Mouse (Mus musculus) hindbrain, embryonic 11.5 days (tissue): ENCODE measurements around the gene AI661453. TPM values are rescaled to one million over a fixed set of nuclear protein-coding genes. Genes with fewer than 3 reads are reported as not detected.

Experiments
- ATAC-seq: fragments of 200-750 bp; cut with Nextera tagmentation; 2 replicates; pipeline ENCODE4 v1.8.0; 2017; ENCODE audit warnings: mild to moderate bottlenecking, moderate TSS enrichment, moderate library complexity; ENCODE audit not compliant: low FRiP score
- DNase-seq: peaks from one replicate; pipeline ENCODE4 v3.0.0-alpha.2; 2015; ENCODE audit warnings: low spot score
- H3K27ac ChIP-seq: fragments of 300-500 bp; sonication (generic); 2 replicates; pipeline ENCODE4 v1.5.1; 2014; ENCODE audit warnings: mild to moderate bottlenecking, low read depth, low read length
- H3K27me3 ChIP-seq: fragments of 300-500 bp; sonication (generic); 2 replicates; pipeline ENCODE4 v1.6.1; 2014; ENCODE audit warnings: mild to moderate bottlenecking, low read length, moderate library complexity, mixed read lengths; ENCODE audit not compliant: control insufficient read depth, insufficient read depth
- H3K36me3 ChIP-seq: fragments of 300-500 bp; sonication (generic); 2 replicates; pipeline ENCODE4 v1.6.1; 2014; ENCODE audit warnings: mild to moderate bottlenecking, low read length, moderate library complexity, mixed read lengths; ENCODE audit not compliant: control insufficient read depth, insufficient read depth
- H3K4me1 ChIP-seq: fragments of 300-500 bp; sonication (generic); replicated peaks from 2 replicates; pipeline ENCODE4 v1.6.1; 2014; ENCODE audit warnings: low read length, mixed read lengths; ENCODE audit not compliant: control insufficient read depth, insufficient read depth
- H3K4me2 ChIP-seq: fragments of 300-500 bp; sonication (generic); replicated peaks from 2 replicates; pipeline ENCODE4 v1.6.1; 2014; ENCODE audit warnings: mild to moderate bottlenecking, low read depth, low read length
- H3K4me3 ChIP-seq: fragments of 300-500 bp; sonication (generic); 2 replicates; pipeline ENCODE4 v1.5.1; 2014; ENCODE audit warnings: low read depth, low read length
- H3K9ac ChIP-seq: fragments of 300-500 bp; sonication (generic); 2 replicates; pipeline ENCODE4 v1.6.1; 2014; ENCODE audit warnings: low read depth, low read length
- H3K9me3 ChIP-seq: fragments of 300-500 bp; sonication (generic); 2 replicates; pipeline ENCODE4 v1.6.1; 2016; ENCODE audit warnings: low read length; ENCODE audit not compliant: control insufficient read depth
- WGBS: fragments of 180-500 bp; shearing (Covaris S2); extraction: QIAGEN DNeasy Blood & Tissue Kit; methylation state at CpG from one replicate; pipeline ENCODE4 v1.1.7; 2014; 5-methylcytosine and 5-hydroxymethylcytosine counted together
- polyA plus RNA-seq: library from polyadenylated mRNA; unstranded; fragments of >200 nt; fragmentation: Nextera tagmentation; extraction: Ambion mirVana; gene quantifications from 2 replicates; pipeline ENCODE4 v1.2.1, GENCODE M21; 2014

AI661453 gene
- polyA plus RNA-seq, 1 experiment from 2014 or later = 0.40 TPM

DNA sequence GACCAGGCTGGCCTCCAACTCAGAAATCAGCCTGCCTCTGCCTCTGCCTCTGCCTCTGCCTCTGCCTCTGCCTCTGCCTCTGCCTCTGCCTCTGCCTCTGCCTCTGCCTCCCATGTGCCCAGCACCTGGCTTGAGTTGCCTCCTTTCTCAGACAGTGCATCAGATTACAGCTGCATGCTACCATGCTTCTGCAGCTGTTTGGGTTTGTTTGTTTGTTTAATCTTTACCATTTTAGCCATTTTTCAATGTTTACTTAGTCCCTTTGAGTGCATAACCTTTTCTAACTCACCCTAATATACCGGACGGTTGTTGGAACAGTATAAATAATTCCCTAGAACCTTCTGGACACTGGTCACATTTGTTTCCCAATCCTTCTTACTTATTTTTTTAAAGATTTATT is 22.5 kb downstream of the AI661453 start:
- ATAC-seq (no peak), DNase-seq (no peak)
- Histone ChIP-seq H3K9me3 (no peaks in the 10 kb centered on the region), H3K9ac (no peak overlapping the region), H3K4me1 (no peaks in the 10 kb centered on the region), H3K27me3 (no peaks in the 10 kb centered on the region), H3K36me3 (no peaks in the 10 kb centered on the region), H3K4me2 (no peak overlapping the region), H3K27ac (no peak overlapping the region), H3K4me3 (no peak overlapping the region)
- WGBS = 94% methylated on average over 2 of the region's 2 CpGs

DNA sequence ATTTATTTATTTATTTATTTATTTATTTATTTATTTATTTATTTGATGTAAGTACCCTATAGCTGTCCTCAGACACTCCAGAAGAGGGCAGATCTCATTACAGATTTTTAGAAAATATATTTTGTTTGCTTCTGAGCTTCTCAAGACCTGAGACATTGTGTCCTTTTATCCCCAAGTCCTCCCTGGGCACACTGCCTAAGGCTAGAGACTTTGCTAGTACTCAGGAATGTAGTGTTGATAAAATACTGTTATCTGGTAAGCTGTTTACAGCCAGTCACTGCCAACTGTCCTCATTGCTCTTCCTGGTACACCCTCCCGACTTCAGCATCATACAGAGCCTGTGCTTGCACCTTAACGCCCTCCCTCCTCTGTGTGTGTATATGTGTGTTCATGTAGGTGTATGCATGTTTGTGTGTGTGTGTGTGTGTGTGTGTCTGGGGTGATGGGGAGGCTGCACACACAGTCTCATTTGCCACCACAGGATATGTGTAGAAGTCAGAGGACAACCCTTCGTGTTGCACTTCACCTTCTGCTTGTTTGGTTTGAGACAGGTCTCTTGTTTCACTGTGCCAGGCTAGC is 23.0 kb downstream of the AI661453 start:
- ATAC-seq = no peak
- WGBS = 84% methylated on average over 3 of the region's 3 CpGs

DNA sequence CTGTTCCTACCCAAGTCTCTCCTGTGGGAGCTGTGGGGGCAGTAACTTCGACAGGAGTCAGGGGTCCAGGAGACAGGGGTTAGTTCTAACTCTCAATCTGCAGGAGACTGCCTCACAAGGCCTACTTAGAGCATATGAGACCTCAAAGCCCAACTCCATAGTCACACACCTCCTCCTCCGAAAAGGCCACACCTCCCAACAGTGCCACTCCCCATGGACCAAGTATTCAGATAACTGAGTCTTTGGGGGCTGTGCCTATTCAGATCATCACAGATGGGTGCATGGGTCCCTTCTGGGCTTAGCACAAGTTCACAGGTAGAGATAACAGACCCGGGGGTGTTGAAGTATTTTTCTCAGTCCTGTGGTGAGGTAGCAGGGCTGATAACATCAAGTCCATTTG is 25.3 kb downstream of the AI661453 start:
- DNase-seq = no peak
- Histone ChIP-seq H3K9ac (no peak overlapping the region), H3K27me3 (peaks cover 7% of the 10 kb centered on the region; the same call in 1 of the 2 replicates), H3K4me2 (no peak overlapping the region), H3K36me3 (no peaks in the 10 kb centered on the region), H3K9me3 (no peaks in the 10 kb centered on the region), H3K27ac (no peak overlapping the region), H3K4me1 (0 out of 2 replicates have a peak, but pooled peaks cover 2% of the 10 kb centered on the region), H3K4me3 (no peak overlapping the region)
- WGBS = 69% methylated on average over 3 of the region's 3 CpGs
- no peak for ATAC-seq

More for the DNA sequence above, 23.0 kb downstream of the AI661453 start:
- H3K27me3 ChIP-seq = no peaks in the 10 kb centered on the region
- H3K4me1 ChIP-seq = no peaks in the 10 kb centered on the region
- no peak overlapping the region for H3K27ac ChIP-seq
- H3K36me3 ChIP-seq = no peaks in the 10 kb centered on the region
- H3K9ac ChIP-seq = no peak overlapping the region
- H3K4me2 ChIP-seq = no peak overlapping the region
- H3K9me3 ChIP-seq = no peaks in the 10 kb centered on the region
- no peak overlapping the region for H3K4me3 ChIP-seq
- no peak for DNase-seq

DNA sequence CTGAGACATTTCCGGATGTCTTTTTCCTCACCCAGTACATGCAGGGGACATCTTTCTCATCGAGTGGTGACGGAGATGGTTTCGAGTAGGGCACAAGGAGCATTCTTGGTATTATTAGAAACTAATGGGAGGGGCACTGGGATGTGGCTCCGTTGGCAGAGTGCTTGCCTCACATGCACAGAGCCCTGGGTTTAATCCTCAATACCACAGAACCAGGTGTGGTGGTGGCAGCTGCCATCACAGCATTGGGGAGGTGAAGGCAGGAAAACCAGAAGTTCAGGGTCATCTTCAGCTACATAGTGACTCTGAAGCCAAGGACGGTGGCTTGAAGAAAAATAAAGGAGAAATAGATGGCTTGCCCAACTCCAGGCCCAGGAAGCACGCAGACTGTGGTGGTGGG is 25.8 kb downstream of the AI661453 start:
- Histone ChIP-seq H3K27ac (no peak overlapping the region), H3K36me3 (no peaks in the 10 kb centered on the region), H3K4me3 (no peak overlapping the region), H3K27me3 (peaks cover 10% of the 10 kb centered on the region), H3K4me2 (no peak overlapping the region), H3K9ac (no peak overlapping the region), H3K4me1 (0 out of 2 replicates have a peak, but pooled peaks cover 2% of the 10 kb centered on the region), H3K9me3 (no peaks in the 10 kb centered on the region)
- ATAC-seq (no peak), DNase-seq (no peak)
- WGBS = 75% methylated on average over 7 of the region's 7 CpGs

DNA sequence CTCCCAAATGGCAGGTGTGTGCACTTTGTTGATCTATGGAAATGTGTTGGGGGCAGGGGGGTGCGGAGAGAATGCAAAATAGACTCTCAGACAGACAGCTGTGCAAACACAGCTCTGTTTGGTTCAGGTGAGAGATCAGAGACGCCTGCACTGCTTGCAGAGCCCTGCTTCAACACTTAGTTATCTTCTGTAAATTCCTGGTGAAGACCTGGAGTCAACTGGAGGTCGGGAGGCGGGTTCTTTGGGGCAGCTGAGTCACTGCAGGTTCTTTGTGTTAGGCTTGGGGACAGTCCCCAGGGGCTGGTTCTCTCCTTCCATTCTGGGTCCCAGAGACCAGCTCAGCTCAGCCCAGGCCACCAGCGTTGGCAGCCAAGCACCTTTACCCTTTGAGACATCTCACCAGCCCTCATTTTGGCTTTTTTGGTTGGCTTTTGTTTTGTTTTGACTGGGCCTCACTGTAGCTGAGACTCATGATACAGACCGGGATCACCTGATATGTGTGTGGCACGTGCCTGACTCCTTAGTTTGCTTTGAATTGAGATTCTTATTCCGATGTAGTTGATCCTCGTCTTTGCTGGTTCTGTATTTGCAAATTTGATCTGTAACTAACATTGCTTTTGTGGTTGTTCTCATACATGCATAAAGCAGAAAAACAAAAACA is 26.4 kb downstream of the AI661453 start:
- Histone ChIP-seq H3K27me3 (peaks cover 16% of the 10 kb centered on the region), H3K36me3 (no peaks in the 10 kb centered on the region), H3K27ac (no peak overlapping the region), H3K9me3 (no peaks in the 10 kb centered on the region), H3K4me2 (no peak overlapping the region), H3K4me1 (0 out of 2 replicates have a peak, but pooled peaks cover 2% of the 10 kb centered on the region), H3K9ac (no peak overlapping the region), H3K4me3 (no peak overlapping the region)
- DNase-seq (no peak), ATAC-seq (no peak)
- WGBS = 46% methylated on average over 9 of the region's 9 CpGs

DNA sequence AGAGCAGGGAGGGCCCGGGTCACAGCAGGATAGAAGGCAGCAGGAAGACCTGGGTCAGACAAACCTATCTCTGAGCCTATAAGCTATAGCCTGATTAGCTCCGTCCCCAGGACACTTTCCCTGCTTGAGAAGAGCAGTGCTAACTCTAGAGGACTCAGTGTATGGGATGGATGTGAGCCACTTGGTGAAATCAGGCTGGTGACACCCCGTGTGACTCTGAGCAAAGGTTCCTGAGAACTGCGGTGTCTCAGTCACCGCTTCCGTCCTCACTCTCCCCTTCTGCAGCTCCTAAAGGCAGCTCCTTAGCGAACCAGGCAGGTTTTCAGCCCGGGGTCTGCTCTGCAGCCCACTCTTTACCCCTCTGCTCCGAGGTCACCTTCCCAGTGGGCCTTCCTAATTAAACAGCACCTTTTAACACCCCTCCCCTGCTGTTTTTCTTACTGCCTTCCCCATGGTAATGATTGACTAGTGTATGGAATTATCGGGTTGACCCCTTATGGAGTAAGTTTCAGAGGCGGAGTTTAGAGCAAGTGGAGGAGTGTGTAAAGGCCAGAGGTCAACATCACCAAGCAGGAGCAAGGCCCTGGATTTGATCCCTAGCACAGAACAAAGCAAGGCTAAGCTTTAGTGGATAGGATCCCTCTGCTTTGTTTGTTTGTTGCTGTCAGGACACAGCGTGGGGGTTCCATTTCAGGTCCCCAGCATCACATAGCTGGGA is 28.0 kb downstream of the AI661453 start:
- WGBS = 41% methylated on average over 12 of the region's 12 CpGs
- peaks cover 30% of the 10 kb centered on the region for H3K27me3 ChIP-seq
- no peak overlapping the region for H3K9ac ChIP-seq

DNA sequence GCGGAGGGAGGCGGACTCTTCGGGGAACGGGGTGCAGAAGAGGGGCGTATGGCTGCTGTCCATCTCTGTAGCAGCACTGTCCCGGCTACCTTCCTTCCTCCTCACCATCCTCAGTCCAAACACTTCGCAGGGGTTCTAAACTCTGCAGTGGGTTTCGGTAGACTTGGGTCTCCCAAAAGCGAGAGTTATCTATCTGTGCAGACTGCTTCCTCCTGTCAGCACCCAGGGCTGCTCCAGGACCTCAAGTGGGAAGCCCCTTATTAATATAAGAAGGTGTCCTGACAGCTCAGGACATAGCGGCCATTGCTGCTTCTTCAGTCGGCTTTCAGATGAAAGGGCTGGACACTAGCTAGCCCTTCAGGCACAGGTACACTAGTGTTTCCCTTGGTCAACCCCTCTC is 28.6 kb downstream of the AI661453 start:
- H3K9me3 ChIP-seq = no peaks in the 10 kb centered on the region
- H3K27ac ChIP-seq = no peak overlapping the region
- no peaks in the 10 kb centered on the region for H3K36me3 ChIP-seq
- peaks cover 6% of the 10 kb centered on the region; the same call in 1 of the 2 replicates for H3K4me1 ChIP-seq
- 73% methylated on average over 11 of the region's 11 CpGs for WGBS
- H3K4me3 ChIP-seq = no peak overlapping the region
- peaks cover 30% of the 10 kb centered on the region for H3K27me3 ChIP-seq
- no peak for DNase-seq
- H3K9ac ChIP-seq = no peak overlapping the region
- no peak overlapping the region for H3K4me2 ChIP-seq
- no peak for ATAC-seq

More for the DNA sequence above, 28.0 kb downstream of the AI661453 start:
- no peaks in the 10 kb centered on the region for H3K9me3 ChIP-seq
- no peak overlapping the region for H3K4me3 ChIP-seq
- H3K4me2 ChIP-seq = no peak overlapping the region
- DNase-seq (no peak), ATAC-seq (no peak)
- H3K27ac ChIP-seq = no peak overlapping the region
- H3K4me1 ChIP-seq = peaks cover 6% of the 10 kb centered on the region; the same call in 1 of the 2 replicates
- no peaks in the 10 kb centered on the region for H3K36me3 ChIP-seq

DNA sequence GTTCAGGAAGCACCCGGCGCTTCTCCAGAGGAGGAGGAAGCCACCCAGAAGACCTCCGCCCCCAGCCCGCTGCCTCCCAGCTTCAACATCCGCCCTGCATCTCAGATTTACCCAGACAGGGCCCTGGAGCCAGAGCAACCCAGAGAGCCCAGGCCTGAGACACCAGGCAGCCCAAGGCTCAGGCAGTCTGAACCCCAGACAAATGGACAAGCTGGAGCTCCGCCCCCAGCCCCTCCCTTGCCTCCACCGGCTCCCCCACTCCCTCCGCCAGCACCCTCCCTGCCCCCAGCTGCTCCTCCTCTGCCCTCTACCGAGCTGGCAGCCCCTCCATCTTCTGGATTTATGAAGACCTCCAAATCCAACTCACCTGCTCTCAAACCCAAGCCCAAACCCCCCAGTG is 29.9 kb downstream of the AI661453 start:
- Histone ChIP-seq H3K27ac (no peak overlapping the region), H3K9me3 (no peaks in the 10 kb centered on the region), H3K9ac (no peak overlapping the region), H3K4me2 (no peak overlapping the region), H3K27me3 (peaks cover 30% of the 10 kb centered on the region), H3K36me3 (no peaks in the 10 kb centered on the region), H3K4me3 (no peak overlapping the region), H3K4me1 (peaks cover 6% of the 10 kb centered on the region; the same call in 1 of the 2 replicates)
- ATAC-seq = no peak
- DNase-seq = no peak
- 40% methylated on average over 8 of the region's 9 CpGs for WGBS
